Mouse (Mus musculus) left cerebral cortex, adult 6 months (tissue): Measurements from ENCODE around the gene Vps25. TPM values are rescaled to one million over a fixed set of nuclear protein-coding genes. Genes with fewer than 3 reads are reported as not detected.

Experiments
- long read RNA-seq, 2 experiments: library from polyadenylated mRNA; unstranded; transcript quantifications; one replicate each; pipeline ENCODE4 v2.0.0; 2019 to 2020
- polyA plus RNA-seq: library from polyadenylated mRNA; unstranded; fragments of <200 nt; fragmentation: Nextera tagmentation; gene quantifications from 2 replicates; pipeline ENCODE4 v1.2.3, GENCODE M21; 2021

Vps25 gene
- polyA plus RNA-seq: 144 and 179 TPM in 2 replicates
- long read RNA-seq, experiment 1, transcript Vps25-202 (6 exons, 1,106 nt): major isoform, 68 of 83 reads
- long read RNA-seq, experiment 1, transcript Vps25-205 (5 exons, 790 nt): minor isoform, 8 of 83 reads
- long read RNA-seq, experiment 1, partial matches to known transcripts: 0 of 83 reads
- long read RNA-seq, experiment 1, other reads (novel, unspliced or antisense): 1 of 83 reads
- long read RNA-seq, experiment 2, transcript Vps25-201 (6 exons, 615 nt): minor isoform, 8 of 97 reads
- long read RNA-seq, experiment 2, transcript Vps25-202 (6 exons, 1,106 nt): major isoform, 75 of 97 reads
- long read RNA-seq, experiment 2, transcript Vps25-204 (6 exons, 876 nt): minor isoform, 5 of 97 reads
- long read RNA-seq, experiment 2, partial matches to known transcripts: 0 of 97 reads
- long read RNA-seq, experiment 2, other reads (novel, unspliced or antisense): 7 of 97 reads

DNA sequence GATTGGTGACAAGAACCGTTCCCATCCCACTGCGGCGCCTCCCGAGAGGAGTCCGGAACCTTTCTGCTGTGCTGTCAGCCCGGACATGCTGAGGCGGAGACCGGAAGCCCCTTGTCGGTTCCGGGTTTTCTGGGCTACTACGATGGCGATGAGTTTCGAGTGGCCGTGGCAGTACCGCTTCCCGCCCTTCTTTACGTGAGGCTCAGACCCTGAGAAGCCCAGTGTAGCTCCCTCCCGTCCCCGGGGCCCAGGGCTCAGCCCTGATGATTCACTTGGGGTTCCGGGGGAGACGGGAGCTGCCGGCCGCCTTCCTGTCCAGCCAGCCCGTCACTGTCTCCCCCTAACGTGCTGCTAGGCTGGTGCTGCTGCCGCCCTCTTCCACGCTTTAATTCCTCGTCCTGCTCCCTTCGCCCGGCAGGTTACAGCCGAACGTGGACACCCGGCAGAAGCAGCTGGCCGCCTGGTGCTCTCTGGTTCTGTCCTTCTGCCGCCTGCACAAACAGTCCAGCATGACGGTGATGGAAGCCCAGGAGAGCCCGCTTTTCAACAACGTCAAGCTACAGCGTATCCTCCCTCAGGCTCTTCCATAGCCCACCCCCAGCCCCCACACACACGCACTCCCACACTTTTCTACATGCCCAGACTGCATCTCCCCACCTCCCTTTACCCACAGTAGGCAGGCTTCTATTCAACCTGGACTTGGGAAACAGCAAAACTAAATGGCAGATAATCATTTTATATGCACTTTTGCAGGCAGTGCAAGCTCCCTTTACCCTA, at the start of gene Vps25:
Gene Vps25, plus strand, starts transcription at position 95 of the 777 bp plus-strand sequence.

DNA sequence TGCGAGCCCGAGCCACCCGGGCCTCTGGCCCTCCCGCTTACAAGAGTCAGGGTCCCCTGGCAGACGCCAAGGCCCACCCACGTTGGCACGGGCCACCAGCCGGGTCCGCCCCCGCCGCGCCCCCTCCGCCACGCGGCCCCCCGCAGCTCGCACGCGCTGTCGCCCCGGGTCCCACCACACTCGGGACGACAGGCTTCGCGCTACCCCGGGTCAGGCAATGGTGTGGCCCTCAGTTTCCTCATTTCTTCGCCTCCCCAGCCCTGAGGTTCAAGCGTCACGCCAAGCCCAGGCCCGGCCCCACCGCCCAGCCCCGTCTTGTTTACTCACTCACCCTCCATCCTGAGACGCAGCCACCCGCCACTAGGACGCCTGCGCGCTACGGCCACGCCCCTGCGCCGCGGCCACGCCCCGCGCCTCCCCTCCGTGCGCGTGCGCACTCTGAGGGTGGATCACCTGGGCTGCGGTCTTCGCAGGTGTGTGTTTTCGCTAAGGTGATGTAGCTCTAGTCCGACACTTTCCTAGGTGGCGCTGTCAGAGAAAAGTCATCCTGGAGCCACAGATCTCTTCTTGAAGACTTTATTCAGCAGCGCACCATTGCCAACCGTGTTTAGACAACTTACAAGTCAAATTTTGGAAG, 27.3 kb upstream of the Vps25 start, which contains the start of gene Ezh1:
Gene Ezh1, minus strand, starts transcription at position 399 of the 637 bp plus-strand sequence.

DNA sequence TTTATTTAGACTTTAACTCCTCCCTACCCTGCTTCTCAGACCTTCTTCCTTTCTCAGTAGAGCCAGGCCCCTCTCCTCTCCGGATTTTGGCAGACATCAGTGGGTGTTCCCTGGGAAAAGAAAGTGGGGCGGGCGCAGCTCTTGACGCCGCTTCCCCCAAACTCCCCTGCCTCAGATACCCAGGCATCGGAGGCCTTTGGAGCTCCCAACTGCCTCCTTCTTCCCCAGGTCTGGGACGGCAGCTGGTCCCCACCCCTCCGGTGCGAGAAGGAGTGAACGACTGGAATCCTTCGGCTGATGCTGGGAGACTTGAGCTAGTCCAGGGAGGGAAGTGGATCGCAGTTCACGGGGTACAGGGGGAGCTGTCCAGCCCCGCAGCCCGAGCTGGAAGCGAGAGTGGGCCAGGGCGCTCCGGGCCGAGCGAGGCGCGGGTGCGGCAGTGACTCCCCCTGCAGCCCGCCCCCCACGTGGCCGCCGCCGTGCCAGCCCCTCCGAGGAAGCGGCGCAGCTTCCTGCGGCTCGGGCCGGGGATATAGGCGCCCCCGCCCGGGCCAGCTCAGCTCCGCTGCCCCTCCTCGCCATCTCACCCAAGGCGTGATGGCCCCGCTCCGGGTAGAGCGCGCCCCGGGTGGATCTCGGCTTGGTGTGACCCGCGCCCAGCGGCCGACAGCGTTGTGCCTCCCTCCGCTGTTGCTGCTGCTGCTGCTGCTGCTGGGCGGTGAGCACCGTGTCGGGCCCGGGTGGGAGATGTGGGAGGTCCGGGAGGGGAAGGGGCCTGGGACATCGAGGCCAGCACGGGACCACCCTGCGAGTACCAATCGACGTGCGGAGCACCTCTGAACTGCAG, 7.4 kb upstream of the Vps25 start, which contains the start of gene Ramp2:
Gene Ramp2, plus strand, starts transcription at position 174 of the 847 bp plus-strand sequence.

DNA sequence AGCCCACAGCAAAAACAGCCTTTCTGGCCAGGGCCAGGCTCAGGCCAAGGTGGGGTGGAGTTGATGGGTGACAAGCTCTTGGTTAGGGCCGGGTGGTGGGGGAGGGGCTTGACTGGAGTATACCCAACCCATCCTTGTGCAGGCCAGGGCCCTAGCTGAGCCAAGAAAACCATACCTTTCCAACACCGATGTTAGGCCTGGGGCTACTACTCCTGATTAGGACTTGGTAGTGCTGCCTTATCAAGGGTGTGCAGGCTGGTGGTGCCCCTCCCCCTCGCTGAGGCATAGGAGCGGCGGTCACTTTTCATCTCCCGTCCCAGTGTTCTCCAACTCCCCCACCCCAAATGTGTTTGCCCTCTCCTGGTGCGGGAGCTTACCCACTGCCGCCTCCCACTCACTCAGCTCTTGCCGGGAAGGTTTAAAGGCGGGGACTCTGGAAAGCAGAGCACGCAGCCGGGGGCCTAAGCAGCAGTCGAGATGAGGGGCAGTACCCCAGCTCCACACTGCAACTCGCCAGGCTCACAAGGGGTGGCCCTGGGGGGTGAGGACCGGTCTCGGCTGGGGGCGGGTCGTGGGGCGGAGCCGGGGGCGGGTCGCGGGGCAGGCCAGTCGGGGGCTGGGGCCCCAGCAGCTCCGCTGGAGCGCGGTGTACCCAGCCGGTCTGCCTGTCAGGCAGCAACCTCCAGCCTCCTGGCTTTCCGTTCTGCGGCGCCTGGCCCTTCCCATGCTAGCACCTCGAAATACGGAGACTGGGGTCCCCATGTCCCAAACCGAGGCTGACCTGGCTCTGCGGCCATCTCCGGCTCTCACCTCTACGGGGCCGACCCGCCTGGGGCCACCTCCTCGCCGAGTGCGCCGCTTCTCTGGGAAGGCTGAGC, 6.7 kb downstream of the Vps25 start, which contains the start of gene Wnk4:
Gene Wnk4, plus strand, starts transcription at position 620 of the 878 bp plus-strand sequence.

DNA sequence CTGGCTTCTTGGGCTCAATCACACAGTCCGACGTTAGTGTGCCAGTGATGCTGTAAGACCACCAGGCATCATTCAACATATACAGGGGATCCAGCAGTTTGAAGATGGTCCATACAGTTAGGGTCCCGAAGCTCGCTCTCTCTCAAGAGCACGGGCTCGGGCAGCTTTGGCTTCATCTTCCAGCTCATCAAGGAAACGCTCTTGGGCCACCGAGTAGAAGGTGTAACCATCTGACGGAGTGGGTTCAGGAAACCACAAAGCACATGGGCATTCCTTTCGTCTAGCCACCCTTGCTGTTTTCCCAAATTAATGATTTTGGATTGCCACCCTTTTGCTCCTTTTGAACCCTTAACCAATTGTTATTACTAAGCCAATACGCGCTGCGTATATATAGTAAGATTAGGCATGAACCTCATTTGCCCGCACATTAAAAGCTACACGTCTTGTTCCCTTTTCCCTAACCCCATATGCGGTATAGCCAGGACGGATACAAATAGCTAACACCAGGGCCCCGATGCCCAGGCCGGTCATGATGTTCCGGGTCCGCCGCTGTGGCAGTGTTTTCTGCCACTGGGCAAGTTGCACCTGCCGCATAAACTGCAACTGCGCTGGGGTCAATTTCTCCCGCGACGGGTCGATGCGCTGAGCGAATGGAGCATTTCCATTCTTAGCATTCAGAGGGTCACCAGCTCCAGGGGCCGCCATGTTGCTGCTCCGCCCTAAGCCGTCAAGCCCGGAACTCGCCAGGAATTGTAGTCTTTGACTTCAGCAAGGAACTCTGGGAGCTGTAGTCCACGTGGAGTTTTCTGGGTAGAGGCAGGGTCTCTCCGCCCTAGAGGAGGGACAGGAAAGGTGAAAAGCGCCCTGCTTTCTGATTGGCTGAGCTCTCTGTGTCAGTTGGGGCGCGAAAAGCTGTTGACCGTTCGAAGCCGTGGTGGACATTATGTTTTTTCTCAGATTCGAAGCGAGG, 25.0 kb downstream of the Vps25 start, which contains the start of the genes Cntd1 and Coa3:
Gene Cntd1, plus strand, starts transcription at position 790 of the 970 bp plus-strand sequence.
Gene Coa3, minus strand, starts transcription at position 892 of the 970 bp plus-strand sequence.

DNA sequence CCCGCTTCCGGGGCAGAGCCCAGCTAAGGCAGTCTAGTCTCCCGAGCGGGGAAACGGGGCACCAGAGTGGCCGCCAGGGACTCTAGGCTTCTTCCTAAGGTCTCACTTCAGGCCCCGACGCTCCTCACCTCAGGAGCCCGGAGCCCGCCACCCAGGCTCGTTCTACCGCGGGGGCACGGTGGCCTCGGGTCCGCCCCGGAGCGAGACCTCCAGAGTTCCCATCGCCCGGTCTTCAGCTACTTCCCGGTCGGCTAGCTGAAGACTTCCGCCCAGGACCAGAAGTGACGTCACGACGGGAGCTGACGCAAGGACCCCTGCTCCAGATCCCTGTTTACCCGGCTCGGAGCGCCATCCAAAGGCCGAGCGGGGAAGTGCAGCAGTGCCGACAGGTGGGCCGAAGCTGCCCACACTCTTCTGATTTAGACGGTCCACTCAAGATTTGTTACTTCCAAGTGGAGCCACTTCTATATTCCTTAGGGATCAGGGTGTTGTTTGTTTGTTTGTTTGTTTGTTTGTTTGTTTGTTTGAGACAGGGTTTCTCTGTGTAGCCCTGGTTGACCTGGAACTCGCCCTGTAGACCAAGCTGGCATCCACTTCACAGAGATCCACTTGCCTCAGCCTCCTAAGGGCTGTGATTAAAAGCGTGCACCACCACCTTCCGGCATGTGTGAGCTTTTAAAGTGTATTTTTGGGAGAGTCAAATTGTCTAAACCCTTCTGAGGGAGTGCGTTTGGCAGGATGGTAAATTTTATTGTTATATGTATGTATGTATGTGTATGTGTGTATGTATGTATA, 48.7 kb downstream of the Vps25 start, which contains the start of gene Becn1:
Gene Becn1, minus strand, starts transcription at position 283 of the 795 bp plus-strand sequence.

Other genes with a start within 250 kb of the Vps25 start
- gene Atp6v0a1, start 244.3 kb upstream of the Vps25 start, polyA plus RNA-seq: 117 and 194 TPM in 2 replicates
- gene Naglu, start 183.7 kb upstream of the Vps25 start, polyA plus RNA-seq: 8.0 and 9.5 TPM in 2 replicates
- gene Hsd17b1, start 175.3 kb upstream of the Vps25 start, polyA plus RNA-seq: 0.25 and 0.35 TPM in 2 replicates
- 25.0 and 31.6 TPM in 2 replicates for gene Coasy, start 171.1 kb upstream of the Vps25 start, polyA plus RNA-seq
- 62.2 and 75.9 TPM in 2 replicates for gene Mlx, start 166.4 kb upstream of the Vps25 start, polyA plus RNA-seq
- 4.4 and 5.9 TPM in 2 replicates for gene Psmc3ip, start 158.3 kb upstream of the Vps25 start, polyA plus RNA-seq
- gene Retreg3, start 133.8 kb upstream of the Vps25 start, polyA plus RNA-seq: 5.9 and 10.3 TPM in 2 replicates
- gene Tubg1, start 133.8 kb upstream of the Vps25 start, polyA plus RNA-seq: 62.3 and 62.7 TPM in 2 replicates
- 58.6 and 65.3 TPM in 2 replicates for gene Tubg2, start 97.8 kb upstream of the Vps25 start, polyA plus RNA-seq
- gene Cntnap1, start 83.2 kb upstream of the Vps25 start, polyA plus RNA-seq: 12.1 and 20.2 TPM in 2 replicates
- gene Plekhh3, start 82.4 kb upstream of the Vps25 start, polyA plus RNA-seq: 0.76 and 6.3 TPM in 2 replicates
- 0.28 and 0.29 TPM in 2 replicates for gene Ccr10, start 78.3 kb upstream of the Vps25 start, polyA plus RNA-seq
- 26.3 and 27.6 TPM in 2 replicates for gene Ezh1, start 27.2 kb upstream of the Vps25 start, polyA plus RNA-seq
- gene Ramp2, start 7.7 kb upstream of the Vps25 start, polyA plus RNA-seq: 38.8 and 57.1 TPM in 2 replicates
- 1.5 TPM in 2 replicates for gene Wnk4, start 6.9 kb downstream of the Vps25 start, polyA plus RNA-seq
- 0.15 and 0.36 TPM in 2 replicates for gene Cntd1, start 25.3 kb downstream of the Vps25 start, polyA plus RNA-seq
- gene Coa3, start 25.4 kb downstream of the Vps25 start, polyA plus RNA-seq: 362 and 483 TPM in 2 replicates
- 156 and 197 TPM in 2 replicates for gene Becn1, start 48.6 kb downstream of the Vps25 start, polyA plus RNA-seq
- gene Psme3, start 62.5 kb downstream of the Vps25 start, polyA plus RNA-seq: 11.3 and 48.6 TPM in 2 replicates
- gene Aoc2, start 71.4 kb downstream of the Vps25 start, polyA plus RNA-seq: 0.15 and 0.30 TPM in 2 replicates
- 0.05 and 0.20 TPM in 2 replicates for gene Aoc3, start 76.9 kb downstream of the Vps25 start, polyA plus RNA-seq
- not detected in 2 replicates for gene G6pc, start 113.9 kb downstream of the Vps25 start, polyA plus RNA-seq
- 68.9 and 83.8 TPM in 2 replicates for gene Aarsd1, start 163.9 kb downstream of the Vps25 start, polyA plus RNA-seq
- gene Gm27029, start 171.1 kb downstream of the Vps25 start, polyA plus RNA-seq: 7.0 and 10.9 TPM in 2 replicates
- 21.0 and 21.8 TPM in 2 replicates for gene Rundc1, start 171.4 kb downstream of the Vps25 start, polyA plus RNA-seq
- gene Ptges3l, start 171.6 kb downstream of the Vps25 start, polyA plus RNA-seq: 7.0 and 7.1 TPM in 2 replicates
- gene Rpl27, start 188.6 kb downstream of the Vps25 start, polyA plus RNA-seq: 879 and 1,140 TPM in 2 replicates
- gene Ifi35, start 194.7 kb downstream of the Vps25 start, polyA plus RNA-seq: 5.2 and 5.3 TPM in 2 replicates
- 29.1 and 36.8 TPM in 2 replicates for gene Rnd2, start 211.3 kb downstream of the Vps25 start, polyA plus RNA-seq
- 5.8 and 14.4 TPM in 2 replicates for gene Vat1, start 212.5 kb downstream of the Vps25 start, polyA plus RNA-seq